Mouse (Mus musculus): ENCODE data around the gene Ttbk2. TPM values are rescaled to one million over a fixed set of nuclear protein-coding genes. Genes with fewer than 3 reads are reported as not detected.

Ttbk2 gene
- 0.39 and 0.85 TPM in 2 replicates for polyA plus RNA-seq (2012; rRNA removed)

DNA sequence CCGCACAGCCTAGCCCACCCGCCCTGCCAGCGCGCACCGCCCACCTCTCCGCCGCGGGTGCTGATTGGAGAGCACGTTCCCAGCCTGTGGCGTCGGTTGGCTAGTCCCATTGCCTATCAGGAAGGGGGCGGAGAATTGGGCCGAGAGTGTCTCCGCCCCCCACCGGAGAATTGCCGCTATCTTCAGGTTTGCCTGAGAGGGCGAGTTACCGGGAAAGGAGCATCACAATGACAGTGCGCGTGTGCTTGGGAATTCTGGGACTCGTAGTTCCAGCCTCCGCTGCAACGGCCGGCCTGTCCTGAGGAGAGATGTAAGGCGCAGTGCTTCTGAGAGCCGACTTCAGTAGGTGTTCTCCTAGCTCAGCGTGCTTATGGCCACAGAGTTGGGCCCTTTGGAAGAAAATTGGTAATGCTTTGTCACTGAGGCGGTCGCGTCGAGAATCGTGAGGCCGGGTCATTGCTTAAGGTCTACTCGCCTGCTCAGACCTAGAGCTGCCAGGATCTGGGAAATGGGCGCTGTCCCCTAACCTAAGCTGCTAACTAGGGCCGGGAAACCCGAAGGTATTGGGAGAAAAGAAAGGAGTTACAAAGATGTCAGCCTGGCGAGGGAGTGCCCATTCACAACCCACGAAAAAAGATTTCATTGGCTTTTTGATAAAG, at the start of gene Ttbk2:
Ttbk2 (minus strand) TSS at position 181 of the 659 bp plus-strand sequence.

DNA sequence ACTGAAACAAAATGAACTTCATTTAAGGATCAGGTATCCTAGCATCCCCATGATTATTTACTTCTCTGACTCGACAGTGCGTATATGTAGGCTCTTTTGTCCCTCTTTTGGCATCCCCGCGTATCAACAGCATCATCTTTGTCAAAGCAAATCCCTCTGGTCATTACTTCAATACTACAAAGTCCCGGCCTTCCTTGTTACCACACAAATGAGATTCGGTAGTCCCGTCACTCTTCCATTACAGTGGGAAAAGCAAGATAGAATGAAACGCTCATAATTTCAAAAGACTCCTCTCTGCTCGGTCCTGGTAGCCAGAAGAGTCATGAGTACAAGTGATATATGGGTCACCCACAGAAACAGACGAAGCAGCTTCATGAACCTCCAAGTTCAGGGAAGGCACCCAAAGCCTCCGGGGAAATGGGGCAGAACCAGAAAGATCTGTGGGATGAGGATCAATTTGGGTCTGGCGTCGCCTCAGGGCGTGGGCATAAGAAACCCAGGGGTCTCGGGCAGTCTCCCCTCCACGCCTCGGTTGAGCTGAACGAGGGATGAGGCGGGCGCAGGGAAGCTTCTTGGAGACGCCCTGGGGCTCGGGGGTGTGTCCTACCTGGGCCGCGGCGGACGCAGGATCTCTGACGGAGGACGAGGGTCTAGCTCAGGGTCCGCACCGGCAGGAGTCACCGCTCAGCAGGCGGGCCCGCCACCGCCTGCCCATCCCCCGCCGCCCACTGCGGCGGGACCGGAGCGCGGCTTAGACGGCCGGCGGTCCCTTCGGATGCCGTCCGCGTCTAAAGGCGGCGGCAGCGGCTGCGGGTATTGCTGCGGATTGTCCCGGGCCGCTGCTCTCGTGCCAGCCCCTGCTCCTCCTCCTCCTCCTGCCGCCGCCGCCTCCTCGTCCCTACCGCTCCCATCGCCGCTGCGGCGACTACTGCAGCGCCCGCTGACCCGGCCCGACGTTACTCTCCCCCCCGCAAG, 668 bp downstream of the Ttbk2 start, which contains the start of gene Cdan1:
Cdan1 (minus strand) TSS at position 680 of the 975 bp plus-strand sequence.

Other genes starting within 250 kb of the Ttbk2 start
- gene Haus2, start 241.2 kb downstream of the Ttbk2 start, polyA plus RNA-seq (2012; rRNA removed), result 0.18 and 0.58 TPM in 2 replicates
- gene Lrrc57, start 241.1 kb downstream of the Ttbk2 start, polyA plus RNA-seq (2012; rRNA removed), result 1.4 and 2.2 TPM in 2 replicates
- gene Stard9, start 221.5 kb downstream of the Ttbk2 start, polyA plus RNA-seq (2012; rRNA removed), result 0.78 and 1.7 TPM in 2 replicates
- 4.7 and 8.0 TPM in 2 replicates for gene Cdan1, start 476 bp downstream of the Ttbk2 start, polyA plus RNA-seq (2012; rRNA removed)
- gene Ubr1, start 120.1 kb upstream of the Ttbk2 start, polyA plus RNA-seq (2012; rRNA removed), result 6.2 and 10.6 TPM in 2 replicates
- gene Tmem62, start 126.4 kb upstream of the Ttbk2 start, polyA plus RNA-seq (2012; rRNA removed), result 4.8 and 5.8 TPM in 2 replicates
- gene Ccndbp1, start 157.8 kb upstream of the Ttbk2 start, polyA plus RNA-seq (2012; rRNA removed), result 3.7 and 4.2 TPM in 2 replicates
- 0.08 TPM in 1 of 2 replicates, not detected in the other for gene Epb42, start 186.5 kb upstream of the Ttbk2 start, polyA plus RNA-seq (2012; rRNA removed)
- gene Tgm5, start 235.2 kb upstream of the Ttbk2 start, polyA plus RNA-seq (2012; rRNA removed), result 0.43 and 0.76 TPM in 2 replicates

Measured in stomach, adult 2 months (tissue).